Mouse (Mus musculus): ENCODE measurements at regions not wholly inside any gene's neighbourhood (a gene's known extent, or its start where the extent isn't known, plus 50 kb on each side); places are given as distances from the start of the nearest gene placed in this dataset.
"Not testable (repeated sequence)": the region's sequence is repeated elsewhere in the genome, so short reads cannot be mapped to it uniquely, and the experiment has no call there.

DNA sequence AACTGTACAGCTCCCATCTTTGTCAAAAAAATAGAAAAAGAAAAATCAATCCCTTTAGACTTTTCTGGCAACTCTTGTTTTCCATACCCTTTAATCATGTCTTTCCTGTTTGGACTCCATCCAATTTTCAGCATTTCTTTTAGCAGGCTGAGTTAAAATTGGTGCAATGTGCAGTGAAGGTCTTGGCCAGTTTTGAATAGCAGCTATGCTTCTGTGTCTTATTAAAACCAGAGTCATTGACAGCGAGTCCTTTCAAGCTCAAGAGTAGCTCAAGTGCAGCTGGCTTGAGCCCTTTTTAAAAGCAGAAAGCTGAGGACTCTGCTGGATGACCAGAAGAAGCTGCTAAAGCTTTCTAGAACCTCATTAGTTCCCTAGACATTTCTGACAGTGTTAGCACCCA, 952.7 kb downstream of the Poteg start:
- no peak for DNase-seq (ENCODE audit: low read depth)

DNA sequence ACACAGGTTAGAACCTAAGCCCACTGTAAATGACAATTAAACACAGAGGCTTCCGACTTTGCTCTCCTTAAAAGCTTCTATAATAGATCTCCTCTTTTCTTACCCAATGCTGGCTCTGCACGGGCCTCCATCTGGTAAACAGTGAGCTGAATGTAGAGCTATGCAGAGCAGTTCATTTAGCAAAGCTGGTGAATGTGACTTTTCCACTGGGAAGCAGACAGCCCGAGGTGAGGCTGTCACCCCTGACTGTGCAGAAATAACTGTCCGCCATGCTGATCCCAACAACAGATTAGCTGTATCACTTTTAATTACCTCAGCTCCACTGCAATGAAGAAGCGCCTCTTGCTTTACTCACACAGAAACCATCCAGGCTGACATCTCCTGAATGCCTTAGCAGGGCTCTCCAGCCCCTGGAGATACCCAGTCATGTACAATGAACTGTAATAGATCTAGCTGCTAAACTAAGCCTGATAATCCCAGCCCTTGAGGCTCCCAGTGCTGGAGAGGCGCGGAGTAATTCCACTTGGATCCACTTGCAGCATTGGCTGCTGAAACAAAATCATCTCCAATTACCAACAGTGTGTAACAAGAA, 980.2 kb downstream of the Poteg start:
- no peak for DNase-seq (ENCODE audit: low read depth)

DNA sequence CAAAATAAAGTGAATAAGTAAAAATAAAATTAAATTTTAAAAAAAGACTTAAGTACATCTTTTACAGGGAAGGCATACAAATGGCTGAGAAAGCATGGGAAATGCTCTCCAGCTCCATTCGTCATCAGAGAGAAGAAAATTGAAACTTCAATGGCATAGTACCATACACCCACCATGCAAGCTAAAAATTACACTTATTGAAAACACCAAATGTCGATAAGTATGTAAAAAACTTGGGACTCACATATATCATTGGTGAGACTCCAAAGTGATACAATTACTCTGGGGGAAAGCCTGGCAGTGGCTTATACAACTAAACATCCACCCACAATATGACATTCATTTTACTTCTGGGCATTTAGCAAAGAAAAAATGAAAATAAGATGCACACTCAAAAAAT, 1025.7 kb downstream of the Poteg start:
- DNase-seq (ENCODE audit: low read depth), result no peak

DNA sequence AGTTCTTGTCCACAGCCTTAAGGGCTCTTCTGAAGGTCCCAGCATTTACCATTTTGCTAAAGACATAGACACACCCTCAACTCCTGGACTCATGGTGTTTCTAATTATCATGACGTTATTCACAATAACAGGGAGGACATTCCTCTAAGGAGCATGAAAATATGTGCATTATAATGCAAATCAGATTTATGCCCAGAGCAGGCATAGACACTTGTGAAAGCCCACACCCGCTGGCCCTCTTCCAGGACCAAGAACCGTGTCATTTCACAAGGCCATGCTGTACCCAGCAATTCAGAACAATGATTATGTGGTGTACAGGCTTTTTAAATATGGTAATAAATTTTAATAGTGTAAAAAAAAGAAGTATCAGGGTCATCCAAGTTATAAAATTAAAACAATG, 1040.4 kb downstream of the Poteg start:
- DNase-seq (ENCODE audit: low read depth), result no peak

DNA sequence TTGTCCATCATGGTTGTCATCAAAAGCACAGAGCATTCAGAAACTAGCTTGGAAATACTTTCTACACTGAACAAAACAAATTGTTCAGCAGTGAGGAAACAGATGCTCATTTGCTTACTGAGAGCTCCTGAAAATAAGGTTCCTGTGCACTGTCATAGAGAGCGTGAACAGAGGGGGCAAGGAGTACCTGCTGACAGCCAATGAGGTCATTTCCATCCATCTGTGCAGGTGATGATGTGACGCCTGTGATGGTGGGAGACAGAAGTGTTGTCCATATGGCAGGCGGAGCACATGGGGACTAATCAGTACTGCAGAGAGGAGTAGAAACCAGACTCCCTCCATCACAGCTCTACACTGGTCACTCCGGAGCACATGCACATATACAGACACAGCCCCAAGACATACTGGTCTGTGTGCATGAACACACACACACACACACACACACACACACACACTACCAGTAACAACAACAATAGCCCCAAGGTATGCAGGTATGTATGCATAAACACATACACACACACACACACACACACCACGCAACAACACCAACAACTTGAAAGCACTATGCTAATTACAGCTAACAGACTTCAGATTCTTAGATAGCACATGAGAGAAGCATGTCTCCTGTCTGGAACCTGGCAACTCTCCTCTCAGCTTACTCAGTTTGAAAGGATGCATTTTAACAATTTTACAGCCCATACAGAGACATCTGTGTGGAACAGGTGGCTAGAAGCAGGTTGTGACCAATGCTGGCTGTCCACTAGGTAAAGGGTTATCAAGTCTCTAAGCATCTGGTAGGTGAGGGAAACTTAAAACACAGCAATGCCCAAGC, 1056.2 kb downstream of the Poteg start:
- DNase-seq (ENCODE audit: low read depth), result no peak

DNA sequence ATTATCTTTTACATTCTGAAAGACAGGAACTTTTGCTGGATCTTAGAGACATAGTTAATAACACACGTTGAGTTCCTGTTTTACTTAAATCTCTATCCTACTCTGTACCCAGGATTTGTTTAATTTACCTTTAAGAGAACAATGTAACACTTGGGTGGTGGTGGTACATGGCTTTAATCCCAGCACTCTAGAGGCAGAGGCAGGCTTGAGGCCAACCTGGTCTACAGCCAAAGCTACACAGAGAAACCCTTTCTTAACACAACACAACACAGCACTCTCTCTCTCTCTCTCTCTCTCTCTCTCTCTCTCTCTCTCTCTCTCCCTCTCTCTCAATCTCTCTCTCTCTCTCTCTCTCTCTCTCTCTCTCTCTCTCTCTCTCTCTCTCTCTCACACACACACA, 1076.0 kb downstream of the Poteg start:
- DNase-seq (ENCODE audit: low read depth), result not testable (repeated sequence)

DNA sequence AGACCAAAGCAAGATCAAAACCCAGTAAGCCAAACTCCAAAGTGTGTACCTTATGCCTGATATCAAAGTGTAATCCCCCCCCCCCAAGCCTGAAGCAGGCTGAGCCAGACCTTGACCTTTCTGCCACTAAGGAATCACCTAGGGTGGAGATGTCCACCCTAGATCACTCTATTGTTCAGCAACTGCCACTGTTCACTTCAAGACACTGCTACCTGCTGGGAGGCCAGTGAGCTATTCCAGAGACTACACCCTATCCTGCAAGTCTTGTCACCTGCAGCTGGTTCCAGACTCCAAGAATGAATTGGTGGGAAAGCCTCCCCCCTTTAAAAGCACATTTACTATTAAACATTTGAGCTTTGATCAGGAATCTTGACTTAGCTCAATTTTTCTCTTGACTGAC, 1099.8 kb downstream of the Poteg start:
- no peak for DNase-seq (ENCODE audit: low read depth)

DNA sequence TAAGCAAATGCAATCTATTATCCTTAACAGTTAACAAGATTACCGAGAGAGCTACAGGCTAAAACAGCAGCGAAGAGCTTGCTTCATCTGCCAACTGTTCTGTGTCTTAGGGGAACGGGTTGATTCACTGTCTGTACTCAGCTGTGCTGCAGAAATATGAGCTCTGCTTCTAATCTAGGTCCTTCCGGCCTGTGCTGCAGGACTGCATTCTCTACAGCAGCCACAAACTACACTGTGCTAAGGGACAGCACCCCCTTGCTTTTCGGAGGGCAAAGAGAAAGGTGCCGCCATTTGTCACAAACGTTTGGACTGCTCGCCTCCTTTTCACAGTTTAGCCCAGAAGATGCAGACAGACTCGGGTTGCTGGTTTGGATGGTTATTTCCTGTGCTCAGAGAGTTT, 1112.4 kb downstream of the Poteg start:
- no peak for DNase-seq (ENCODE audit: low read depth)

DNA sequence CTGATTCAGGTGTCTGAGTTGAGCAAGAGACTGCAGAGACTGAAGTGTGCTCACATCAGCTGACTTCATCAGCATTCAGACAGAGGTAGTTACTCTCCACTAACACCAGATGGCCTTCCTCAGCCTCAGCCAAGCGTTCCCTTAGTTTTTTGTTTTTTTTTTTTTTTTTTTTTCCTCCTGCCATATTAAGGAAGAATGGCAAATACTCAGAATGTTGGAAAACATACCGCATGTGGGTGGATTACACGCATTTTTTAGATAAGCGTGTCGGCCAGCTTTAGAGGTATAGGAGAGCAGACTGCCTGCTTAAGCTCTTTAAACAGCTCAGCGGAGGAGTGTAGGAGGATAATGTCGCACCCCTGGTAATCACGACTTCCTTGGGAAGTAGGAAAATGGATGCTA, 1131.8 kb downstream of the Poteg start:
- no peak for DNase-seq (ENCODE audit: low read depth)

DNA sequence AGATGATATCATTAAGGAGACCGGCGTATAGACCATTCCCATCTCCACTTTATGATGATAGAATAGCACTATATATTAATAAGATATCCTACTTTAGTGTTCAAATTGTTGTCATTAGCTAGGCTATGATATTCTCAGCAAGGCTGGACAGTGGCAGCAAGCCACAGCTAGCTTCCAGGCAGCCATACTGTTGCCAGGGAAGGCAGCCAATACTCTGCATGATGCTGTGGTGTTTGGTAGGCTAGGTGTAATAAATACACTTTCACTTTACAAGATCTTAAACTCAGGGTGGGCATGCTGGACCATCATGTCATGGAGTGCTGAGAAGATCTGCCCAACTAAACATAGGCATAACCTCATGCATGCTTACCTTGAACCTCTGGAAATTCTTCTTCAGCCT, 1133.4 kb downstream of the Poteg start:
- DNase-seq (ENCODE audit: low read depth), result no peak

DNA sequence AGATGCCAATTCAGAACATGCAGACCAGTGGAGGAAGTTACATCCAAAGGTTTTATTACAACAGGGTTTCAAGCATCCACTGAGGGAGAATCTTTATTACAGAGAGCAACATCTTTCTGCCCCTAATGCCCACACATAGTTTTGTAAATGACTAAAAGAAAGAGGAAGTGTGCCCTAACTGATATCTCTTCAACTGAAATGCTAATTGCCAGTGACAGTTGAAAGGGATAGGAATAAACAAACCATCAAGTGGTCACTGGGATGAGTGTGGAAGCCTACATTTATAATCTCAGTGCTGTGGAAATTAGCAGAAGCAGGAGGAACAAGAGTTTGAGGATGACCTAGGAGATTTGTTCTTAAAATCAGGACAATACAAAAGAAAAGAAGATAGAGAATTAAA, 1142.5 kb downstream of the Poteg start:
- DNase-seq (ENCODE audit: low read depth), result no peak

DNA sequence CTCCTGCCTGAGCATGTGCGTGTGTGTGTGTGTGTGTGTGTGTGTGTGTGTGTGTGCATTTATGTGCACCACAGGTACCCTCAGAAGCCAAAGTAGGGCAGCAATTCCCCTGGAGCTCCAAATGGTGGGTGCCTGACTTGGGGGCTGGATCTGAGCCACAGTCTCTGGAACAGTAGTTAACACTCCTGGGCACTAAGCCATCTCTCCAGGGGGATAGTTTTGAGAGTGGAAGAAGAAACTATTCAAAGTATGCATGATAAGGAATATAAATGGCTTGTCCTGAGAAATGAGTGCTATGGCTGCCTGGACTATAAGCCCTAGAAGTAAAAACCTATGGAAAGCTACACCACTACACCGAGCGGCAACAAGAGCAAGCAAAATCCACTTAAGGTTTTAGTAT, 1145.8 kb downstream of the Poteg start:
- no peak for DNase-seq (ENCODE audit: low read depth)

DNA sequence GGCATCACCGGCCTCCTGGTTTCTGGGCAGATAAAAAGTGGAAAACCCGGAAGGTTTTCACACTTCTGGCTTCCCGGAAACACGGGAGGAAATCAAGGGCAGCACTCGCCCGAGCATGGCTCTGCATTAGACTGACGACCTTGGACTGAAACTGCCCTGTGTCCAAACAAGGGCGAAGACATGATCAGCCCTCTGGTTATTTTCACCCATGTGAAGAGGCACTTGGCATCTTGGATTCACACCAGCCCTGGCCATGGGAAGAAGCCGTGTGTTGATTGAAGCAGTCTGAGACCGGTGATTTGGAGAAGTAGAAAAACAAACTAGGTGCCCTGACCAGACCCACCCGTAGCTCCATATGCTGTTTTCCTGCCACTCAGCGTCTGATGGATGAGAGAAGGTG, 1146.7 kb downstream of the Poteg start:
- DNase-seq (ENCODE audit: low read depth), result no peak

DNA sequence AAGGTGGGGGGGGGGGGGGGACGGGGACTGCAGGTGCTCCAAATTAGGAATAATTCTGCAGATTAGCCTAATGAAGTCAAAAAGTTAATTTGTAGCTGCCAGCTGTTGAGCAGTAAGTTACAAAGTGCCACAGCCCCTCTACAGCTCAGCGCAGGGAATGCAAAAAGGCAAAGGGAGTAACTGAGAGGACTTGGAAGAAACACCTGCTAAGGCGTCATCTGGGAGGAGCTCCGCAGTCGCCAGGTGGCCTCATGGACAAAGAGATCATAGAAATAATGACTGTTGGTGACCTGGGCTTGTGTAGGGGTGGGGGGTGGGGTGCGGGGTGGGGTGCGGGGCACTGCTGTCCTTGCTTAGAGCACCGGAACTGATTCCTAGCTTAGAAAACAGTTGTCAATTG, 1147.1 kb downstream of the Poteg start:
- no peak for DNase-seq (ENCODE audit: low read depth)

DNA sequence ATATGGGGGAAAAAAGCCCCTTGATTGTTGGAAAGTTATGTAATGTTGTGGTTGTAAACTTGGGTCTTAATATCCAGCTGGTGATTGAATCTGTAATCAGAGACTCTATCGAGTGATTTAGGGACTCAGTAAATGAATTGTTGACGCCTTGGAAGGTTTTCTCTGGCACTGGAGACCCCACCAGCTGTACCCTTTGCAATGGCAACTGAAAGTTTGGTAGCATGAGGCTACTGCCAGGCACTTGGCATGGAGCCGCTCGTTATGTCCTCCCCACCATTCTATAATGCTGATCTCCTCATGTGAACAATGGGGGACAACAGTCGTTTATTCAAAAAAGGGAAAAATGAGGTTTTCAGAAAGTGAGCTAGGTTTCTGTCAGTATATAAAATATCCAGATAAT, 1148.4 kb downstream of the Poteg start:
- DNase-seq (ENCODE audit: low read depth), result no peak

Data from NIH3T3 (cell line).